Mouse (Mus musculus): Measurements from ENCODE around the gene Zc2hc1c. TPM values are rescaled to one million over a fixed set of nuclear protein-coding genes. Genes with fewer than 3 reads are reported as not detected.

Gene Zc2hc1c
- total RNA-seq, 4 experiments from 2014 or later = 2.6 to 3.3 (median 3.0) TPM

- DNase-seq (ENCODE audit: low spot score in 2 of 2) = no peak
These were observed 4.1 kb upstream of the Zc2hc1c start for GRCm38 (mm10) chr12:85284331-85284730.

- no peak for DNase-seq (ENCODE audit: low spot score in 2 of 2)
These were observed 3.4 kb upstream of the Zc2hc1c start for GRCm38 (mm10) chr12:85284996-85285395.

GRCm38 (mm10) chr12:85286941-85287340, 1.4 kb upstream of the Zc2hc1c start:
- DNase-seq (ENCODE audit: low spot score in 2 of 2) = no peak

GRCm38 (mm10) chr12:85287809-85288485, 444 bp upstream of the Zc2hc1c start, which contains the start of gene Acyp1:
Gene Acyp1, minus strand, starts transcription at chr12:85288438.
- DNase-seq (ENCODE audit: low spot score in 2 of 2) = no peak

- no peak for DNase-seq (ENCODE audit: low spot score in 2 of 2)
These were observed 988 bp downstream of the Zc2hc1c start for GRCm38 (mm10) chr12:85289157-85290000.

- no peak for DNase-seq (ENCODE audit: low spot score in 2 of 2)
These were observed 2.2 kb downstream of the Zc2hc1c start for GRCm38 (mm10) chr12:85290633-85291032.

- no peak for DNase-seq (ENCODE audit: low spot score in 2 of 2)
These were observed 3.1 kb downstream of the Zc2hc1c start for GRCm38 (mm10) chr12:85291541-85291940.

GRCm38 (mm10) chr12:85292288-85292687, 3.9 kb downstream of the Zc2hc1c start:
- DNase-seq (ENCODE audit: low spot score in 2 of 2) = no peak

GRCm38 (mm10) chr12:85292906-85293305, 4.5 kb downstream of the Zc2hc1c start:
- DNase-seq (ENCODE audit: low spot score in 2 of 2) = no peak

- no peak for DNase-seq (ENCODE audit: low spot score in 2 of 2)
These were observed 7.1 kb downstream of the Zc2hc1c start for GRCm38 (mm10) chr12:85295506-85295905.

- no peak for DNase-seq (ENCODE audit: low spot score in 2 of 2)
These were observed 8.5 kb downstream of the Zc2hc1c start for GRCm38 (mm10) chr12:85296915-85297314.

- no peak for DNase-seq (ENCODE audit: low spot score in 2 of 2)
These were observed 9.1 kb downstream of the Zc2hc1c start for GRCm38 (mm10) chr12:85297345-85297997.

- no peak for DNase-seq (ENCODE audit: low spot score in 2 of 2)
These were observed 9.9 kb downstream of the Zc2hc1c start for GRCm38 (mm10) chr12:85298127-85298834.

GRCm38 (mm10) chr12:85298835-85299180, 10.4 kb downstream of the Zc2hc1c start:
- no peak for DNase-seq (ENCODE audit: low spot score in 2 of 2)

- no peak for DNase-seq (ENCODE audit: low spot score in 2 of 2)
These were observed 14.9 kb downstream of the Zc2hc1c start for GRCm38 (mm10) chr12:85303256-85303655.

- DNase-seq (ENCODE audit: low spot score in 2 of 2) = no peak
These were observed 16.3 kb downstream of the Zc2hc1c start for GRCm38 (mm10) chr12:85304725-85305124.

GRCm38 (mm10) chr12:85305247-85305892, 17.0 kb downstream of the Zc2hc1c start:
- peak; percentile 75 to 76 for DNase-seq (ENCODE audit: low spot score in 2 of 2)

- no peak for DNase-seq (ENCODE audit: low spot score in 2 of 2)
These were observed 20.3 kb downstream of the Zc2hc1c start for GRCm38 (mm10) chr12:85308651-85309050.

GRCm38 (mm10) chr12:85330153-85330552, 41.8 kb downstream of the Zc2hc1c start:
- DNase-seq (ENCODE audit: low spot score in 2 of 2) = no peak

GRCm38 (mm10) chr12:85337567-85338311, 49.3 kb downstream of the Zc2hc1c start:
- no peak for DNase-seq (ENCODE audit: low spot score in 2 of 2)
